ENCODE assay signal across 17 mouse cellular contexts in the genomic region with DNA sequence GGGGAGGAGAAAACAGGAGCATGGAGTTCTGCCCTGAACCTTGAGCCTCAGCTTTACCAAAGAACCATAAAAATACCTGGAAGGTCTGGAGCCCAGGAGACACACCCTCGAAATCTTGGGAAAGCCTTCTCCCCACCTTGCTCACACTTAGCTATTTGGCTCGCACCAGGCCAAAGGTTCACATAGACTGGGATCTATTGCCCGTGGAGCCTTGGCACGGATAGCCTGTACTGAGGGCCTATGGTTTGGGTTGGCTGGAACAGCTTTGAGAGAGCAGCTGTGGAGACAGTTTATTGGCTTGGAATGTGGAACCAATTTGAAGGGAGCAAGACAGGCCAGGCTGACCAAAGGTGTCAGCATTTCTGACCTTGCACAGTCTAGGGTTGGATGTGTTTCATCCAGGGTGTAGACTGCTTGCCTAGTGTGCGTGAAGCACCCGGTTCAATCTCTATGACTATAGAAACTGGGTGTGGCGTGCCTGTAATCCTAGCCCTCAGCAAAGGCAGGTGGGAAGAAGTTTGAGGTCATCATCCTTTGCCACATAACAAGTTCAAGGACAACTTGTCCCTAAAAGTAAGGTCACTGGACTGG. TPM values are rescaled to one million over a fixed set of nuclear protein-coding genes. Genes with fewer than 3 reads are reported as not detected.
DNase-seq lines count a peak whose midpoint lies in the region; ATAC-seq lines count a peak whose summit lies in the region.
"Had no signal": no experiment of that assay in that cellular context is flagged by ENCODE, and none has a peak within 500 bp of the region (broad histone marks: within the 10 kb centered on the region; RNA-seq: fewer than 3 reads in every experiment).

No protein-coding gene starts in this region.

- no peaks in the 10 kb centered on the region for H3K27me3 ChIP-seq in intestine, embryonic 16.5 days (replicated peaks; ENCODE audit: control insufficient read depth, insufficient read depth, low read length)
- H3K27me3 ChIP-seq in stomach, embryonic 15.5 days (replicated peaks), result no peaks in the 10 kb centered on the region
- H3K27me3 ChIP-seq: embryonic facial prominence, embryonic 13.5 days; forebrain, embryonic 13.5 days had no signal

- H3K4me2 ChIP-seq in intestine, embryonic 16.5 days (ENCODE audit: low read depth, low read length), result no peak overlapping the region
- no peak overlapping the region for H3K4me2 ChIP-seq in stomach, embryonic 15.5 days
- H3K4me2 ChIP-seq: forebrain, embryonic 13.5 days had no signal

- peak; percentile 35 to 50 for DNase-seq in cerebellum, postnatal 10 days
- no peak for DNase-seq in cerebellum, adult 11-12 months
- peak; percentile 36 to 64 for DNase-seq in kidney, postnatal 25 days
- no peak for DNase-seq in kidney, postnatal 4 days
- DNase-seq in right cerebral cortex, postnatal 14 days, result no peak
- DNase-seq in B cell, adult 2 months, result no peak
- DNase-seq: heart, postnatal 14 days; layer of hippocampus, postnatal 36 days; midbrain, embryonic 14.5 days; right cerebral cortex, postnatal 25 days; thymus, postnatal 4 days had no signal

- peaks cover 11% of the 10 kb centered on the region for H3K4me1 ChIP-seq in intestine, embryonic 16.5 days (ENCODE audit: control insufficient read depth, insufficient read depth, low read length)
- H3K4me1 ChIP-seq in stomach, embryonic 15.5 days, result 0 out of 2 replicates have a peak, but pooled peaks cover 3% of the 10 kb centered on the region
- H3K4me1 ChIP-seq: forebrain, embryonic 13.5 days had no signal

- no peaks in the 10 kb centered on the region for H3K36me3 ChIP-seq in intestine, embryonic 16.5 days (ENCODE audit: control insufficient read depth, insufficient read depth, low read length)
- H3K36me3 ChIP-seq in stomach, embryonic 15.5 days, result no peaks in the 10 kb centered on the region
- H3K36me3 ChIP-seq: embryonic facial prominence, embryonic 13.5 days; G1E had no signal

- H3K9me3 ChIP-seq in intestine, embryonic 16.5 days (ENCODE audit: control insufficient read depth, low read length), result no peaks in the 10 kb centered on the region
- no peaks in the 10 kb centered on the region for H3K9me3 ChIP-seq in stomach, embryonic 15.5 days
- H3K9me3 ChIP-seq: embryonic facial prominence, embryonic 13.5 days; forebrain, embryonic 13.5 days; G1E had no signal

- H3K4me3 ChIP-seq in intestine, embryonic 16.5 days (ENCODE audit: low read length), result no peak overlapping the region
- no peak overlapping the region for H3K4me3 ChIP-seq in stomach, embryonic 15.5 days (replicated peaks)
- H3K4me3 ChIP-seq: embryonic facial prominence, embryonic 13.5 days; forebrain, embryonic 13.5 days had no signal

- WGBS in intestine, embryonic 16.5 days, result 63% methylated on average over 7 of the region's 7 CpGs
- WGBS in stomach, embryonic 15.5 days, result 79% methylated on average over 7 of the region's 7 CpGs

- peak; percentile 93 for ATAC-seq in intestine, embryonic 16.5 days
- ATAC-seq in stomach, embryonic 15.5 days (ENCODE audit: insufficient read depth, low FRiP score, low read depth), result no peak; the same call in 1 of the 2 replicates
- ATAC-seq: forebrain, embryonic 13.5 days had no signal

- H3K9ac ChIP-seq in intestine, embryonic 16.5 days (ENCODE audit: low read depth, low read length), result no peak overlapping the region
- H3K9ac ChIP-seq in stomach, embryonic 15.5 days, result no peak overlapping the region
- H3K9ac ChIP-seq: embryonic facial prominence, embryonic 13.5 days; forebrain, embryonic 13.5 days had no signal

- H3K27ac ChIP-seq in intestine, embryonic 16.5 days (ENCODE audit: low read length), result peak overlapping the region; percentile 90
- peak overlapping the region; percentile 74 for H3K27ac ChIP-seq in stomach, embryonic 15.5 days
- H3K27ac ChIP-seq: forebrain, embryonic 13.5 days; kidney, postnatal 0 days had no signal

RNA-seq across cellular contexts. Expression of gene Pex26, which starts 6.3 kb away (rescaled TPM):
- polyA plus RNA-seq in intestine, embryonic 16.5 days (2015; fragmentation: Nextera tagmentation; extraction: Ambion mirVana), result 13.4 and 14.8 TPM in 2 replicates
- 13.6 and 14.0 TPM in 2 replicates for polyA plus RNA-seq in stomach, embryonic 15.5 days (2015; fragmentation: Nextera tagmentation; extraction: Ambion mirVana)

RNA-seq across cellular contexts. Expression of gene Tuba8, which starts 33.3 kb away (rescaled TPM):
- polyA plus RNA-seq in intestine, embryonic 16.5 days (2015; fragmentation: Nextera tagmentation; extraction: Ambion mirVana), result 0.44 and 0.68 TPM in 2 replicates
- 0.59 and 1.0 TPM in 2 replicates for polyA plus RNA-seq in stomach, embryonic 15.5 days (2015; fragmentation: Nextera tagmentation; extraction: Ambion mirVana)
- polyA plus RNA-seq: forebrain, embryonic 13.5 days had no signal

RNA-seq across cellular contexts. Expression of gene Mical3, which starts 46.4 kb away (rescaled TPM):
- polyA plus RNA-seq in intestine, embryonic 16.5 days (2015; fragmentation: Nextera tagmentation; extraction: Ambion mirVana), result 4.8 and 5.5 TPM in 2 replicates
- 10.7 and 11.7 TPM in 2 replicates for polyA plus RNA-seq in stomach, embryonic 15.5 days (2015; fragmentation: Nextera tagmentation; extraction: Ambion mirVana)

Comparison
In these comparisons a context has a peak if more than half of its experiments do, and no peak if none do; other contexts are left out.
1. DNase-seq: peak in cerebellum, postnatal 10 days (2 of 2) and kidney, postnatal 25 days (2 of 2); none in cerebellum, adult 11-12 months (single experiment), kidney, postnatal 4 days (0 of 2), right cerebral cortex, postnatal 14 days (single experiment) and B cell, adult 2 months (0 of 2).